In the genomic region with DNA sequence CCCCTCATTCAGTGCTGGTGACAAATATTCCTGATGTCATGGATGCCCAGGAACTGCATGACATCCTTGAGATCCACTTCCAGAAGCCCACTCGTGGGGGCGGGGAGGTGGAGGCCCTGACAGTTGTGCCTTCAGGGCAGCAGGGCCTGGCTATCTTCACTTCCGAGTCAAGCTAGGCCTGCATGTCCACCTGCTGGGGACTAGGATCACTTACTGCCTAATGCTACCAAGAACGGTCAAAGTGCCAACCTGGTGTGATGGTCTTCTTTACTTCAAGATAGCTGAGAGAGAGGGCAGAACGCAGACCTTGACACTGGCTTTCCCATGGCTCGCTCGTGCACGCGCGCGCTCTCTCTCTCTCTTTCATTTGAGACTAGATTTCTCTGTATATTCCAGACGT, we compare ENCODE assay signal across 19 mouse cellular contexts. TPM values are rescaled to one million over a fixed set of nuclear protein-coding genes. Genes with fewer than 3 reads are reported as not detected.
"Had no signal": no experiment of that assay in that cellular context is flagged by ENCODE, and none has a peak within 500 bp of the region (broad histone marks: within the 10 kb centered on the region; RNA-seq: fewer than 3 reads in every experiment).

No protein-coding gene starts in this region.

- H3K9ac ChIP-seq: lung, embryonic 14.5 days; neural tube, embryonic 13.5 days; neural tube, embryonic 15.5 days had no signal

- H3K9me3 ChIP-seq: megakaryocyte, embryonic 14.5 days; neural tube, embryonic 13.5 days; neural tube, embryonic 15.5 days had no signal

- DNase-seq: lung, adult 18-20 months; lung, embryonic 14.5 days; lung, postnatal 14 days; lung, postnatal 36 days; midbrain, embryonic 14.5 days; retina, postnatal 1 day; right cerebral cortex, adult 18-20 months; right cerebral cortex, postnatal 25 days; right cerebral cortex, postnatal 4 days; spleen, adult 18-20 months; thymus, adult 18-20 months; thymus, postnatal 14 days; thymus, postnatal 36 days had no signal

- H3K4me3 ChIP-seq: megakaryocyte, embryonic 14.5 days; neural tube, embryonic 13.5 days; neural tube, embryonic 15.5 days had no signal

- H3K27me3 ChIP-seq: neural tube, embryonic 13.5 days; neural tube, embryonic 15.5 days had no signal

- H3K27ac ChIP-seq: macrophage; neural tube, embryonic 13.5 days; neural tube, embryonic 15.5 days had no signal

- H3K4me2 ChIP-seq: lung, embryonic 14.5 days; midbrain, embryonic 11.5 days; neural tube, embryonic 13.5 days; neural tube, embryonic 15.5 days had no signal

RNA-seq across cellular contexts. Expression of a gene that starts 6.6 kb away (rescaled TPM):
- total RNA-seq: monocyte, adult 5-6 weeks had no signal

RNA-seq across cellular contexts. Expression of a gene that starts 33.1 kb away (rescaled TPM):
- total RNA-seq: monocyte, adult 5-6 weeks had no signal
